Mouse (Mus musculus) limb, embryonic 13.5 days (tissue): ENCODE measurements around the gene Tenm2. TPM values are rescaled to one million over a fixed set of nuclear protein-coding genes. Genes with fewer than 3 reads are reported as not detected.
A peak's percentile ranks its signal among the peaks of the same experiment; 100 is the strongest.

ENCODE experiments used
- ATAC-seq: fragments of 200-750 bp; cut with Nextera tagmentation; 2 replicates; pipeline ENCODE4 v1.8.0; 2017; ENCODE audit warnings: low read depth, moderate number of reproducible peaks, moderate TSS enrichment; ENCODE audit not compliant: low FRiP score
- H3K27ac ChIP-seq: fragments of 300-500 bp; sonication (generic); 2 replicates; pipeline ENCODE4 v1.5.1; 2015; ENCODE audit warnings: inconsistent platforms, mild to moderate bottlenecking, moderate library complexity
- H3K27me3 ChIP-seq: fragments of 300-500 bp; sonication (generic); 2 replicates; pipeline ENCODE4 v1.6.1; 2015; ENCODE audit warnings: mild to moderate bottlenecking, inconsistent platforms
- H3K36me3 ChIP-seq: fragments of 300-500 bp; sonication (generic); 2 replicates; pipeline ENCODE4 v1.6.1; 2015; ENCODE audit warnings: inconsistent platforms, mild to moderate bottlenecking, moderate library complexity
- H3K4me1 ChIP-seq: fragments of 300-500 bp; sonication (generic); 2 replicates; pipeline ENCODE4 v1.6.1; 2015; ENCODE audit warnings: inconsistent platforms
- H3K4me2 ChIP-seq: fragments of 300-500 bp; sonication (generic); replicated peaks from 2 replicates; pipeline ENCODE4 v1.6.1; 2015; ENCODE audit warnings: inconsistent platforms, mild to moderate bottlenecking, moderate library complexity
- H3K4me3 ChIP-seq: fragments of 300-500 bp; sonication (generic); 2 replicates; pipeline ENCODE4 v1.5.1; 2015; ENCODE audit warnings: moderate library complexity, mild to moderate bottlenecking, inconsistent platforms
- H3K9ac ChIP-seq: fragments of 300-500 bp; sonication (generic); 2 replicates; pipeline ENCODE4 v1.6.1; 2015; ENCODE audit warnings: mild to moderate bottlenecking, inconsistent platforms
- H3K9me3 ChIP-seq: fragments of 300-500 bp; sonication (generic); 2 replicates; pipeline ENCODE4 v1.6.1; 2016; ENCODE audit warnings: inconsistent platforms
- WGBS: fragments of 180-500 bp; shearing (Covaris S2); methylation state at CpG from one replicate; pipeline ENCODE4 v1.1.7; 2015; 5-methylcytosine and 5-hydroxymethylcytosine counted together
- polyA plus RNA-seq: library from polyadenylated mRNA; unstranded; fragments of >200 nt; fragmentation: Nextera tagmentation; extraction: Ambion mirVana; gene quantifications from 2 replicates; pipeline ENCODE4 v1.2.1, GENCODE M21; 2015

Tenm2 gene
- polyA plus RNA-seq, 1 experiment from 2014 or later: 6.4 TPM

DNA sequence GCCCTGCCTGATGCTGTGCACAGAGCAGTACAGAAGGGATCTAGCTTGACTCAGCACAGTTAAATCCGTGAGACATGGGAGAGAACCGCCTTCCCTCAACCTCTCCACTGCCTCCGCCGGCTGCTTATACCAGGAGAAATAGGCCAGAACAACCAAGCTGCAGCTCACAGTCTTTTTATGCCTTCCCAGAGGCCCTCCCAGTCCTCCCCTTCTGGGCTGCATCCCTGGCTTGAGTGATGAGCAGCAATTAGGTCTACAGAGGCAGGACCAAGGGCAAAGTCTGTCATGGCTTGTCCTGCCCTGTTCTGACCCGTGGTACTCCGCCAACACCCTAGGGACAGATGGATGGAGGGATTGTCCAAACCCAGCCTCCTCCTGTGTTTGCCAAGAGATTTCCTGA, 928.5 kb downstream of the Tenm2 start:
- no peak for ATAC-seq
- H3K9me3 ChIP-seq: no peaks in the 10 kb centered on the region
- no peak overlapping the region for H3K4me3 ChIP-seq
- H3K9ac ChIP-seq: no peak overlapping the region
- WGBS: 78% methylated on average over 6 of the region's 6 CpGs
- H3K4me1 ChIP-seq: peaks cover 9% of the 10 kb centered on the region; the same call in 1 of the 2 replicates
- no peaks in the 10 kb centered on the region for H3K36me3 ChIP-seq
- H3K27me3 ChIP-seq: no peaks in the 10 kb centered on the region
- no peak overlapping the region for H3K27ac ChIP-seq
- H3K4me2 ChIP-seq: no peak overlapping the region

DNA sequence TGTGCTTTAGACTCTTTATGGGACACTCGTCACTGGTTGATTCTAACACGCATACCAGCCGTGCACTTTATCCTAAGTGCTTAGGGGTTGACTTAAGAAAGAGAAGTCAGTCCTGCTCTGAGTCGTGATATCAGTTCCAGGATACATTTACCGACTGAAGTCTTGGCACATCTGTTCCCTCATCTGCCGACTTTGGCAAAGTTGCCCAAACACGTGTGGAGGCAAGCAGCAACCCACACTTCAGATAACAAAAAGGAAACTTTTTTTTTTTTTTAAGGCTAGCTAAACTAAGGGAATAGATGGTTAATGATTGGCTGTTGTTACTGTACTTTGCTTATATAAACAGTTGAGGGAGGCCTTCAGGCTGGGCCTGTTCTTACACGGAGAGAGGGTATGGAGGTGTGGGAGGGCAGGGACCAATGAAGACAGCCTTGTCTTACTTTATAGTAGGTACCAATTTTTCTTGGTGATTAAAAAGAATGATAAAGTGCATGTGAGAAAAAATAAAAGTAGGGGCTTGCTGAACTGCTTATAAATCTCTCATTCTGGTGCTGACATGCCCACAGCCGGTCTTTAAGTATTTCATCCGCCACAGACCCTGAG, 930.3 kb downstream of the Tenm2 start:
- H3K27ac ChIP-seq: no peak overlapping the region
- H3K4me2 ChIP-seq: no peak overlapping the region
- no peak overlapping the region for H3K9ac ChIP-seq
- H3K4me1 ChIP-seq: peaks cover 9% of the 10 kb centered on the region; the same call in 1 of the 2 replicates
- H3K27me3 ChIP-seq: no peaks in the 10 kb centered on the region
- WGBS: 68% methylated on average over 10 of the region's 10 CpGs
- no peaks in the 10 kb centered on the region for H3K36me3 ChIP-seq
- no peaks in the 10 kb centered on the region for H3K9me3 ChIP-seq
- ATAC-seq: no peak
- H3K4me3 ChIP-seq: no peak overlapping the region

DNA sequence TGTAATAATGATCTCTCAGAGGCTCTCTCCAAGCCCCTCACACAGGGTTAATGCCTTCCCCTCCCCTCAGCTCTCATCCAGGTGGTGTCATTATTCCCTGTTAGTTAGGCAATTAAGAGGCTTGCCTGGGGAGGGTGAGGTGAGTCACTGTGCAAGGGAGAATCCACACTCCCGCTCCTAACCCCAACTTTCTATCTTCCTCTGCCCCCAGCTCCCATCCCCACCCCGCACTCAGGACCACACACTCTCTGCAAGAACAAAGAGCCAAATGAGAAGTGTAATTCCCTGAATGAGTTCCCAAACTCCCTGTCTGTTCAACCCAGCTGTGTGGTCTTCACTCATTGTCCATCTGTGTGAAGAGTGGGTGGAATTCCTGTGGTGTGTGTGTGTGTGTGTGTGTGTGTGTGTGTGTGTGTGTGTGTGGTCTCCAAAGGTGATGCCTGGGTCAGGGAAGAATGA, 932.8 kb downstream of the Tenm2 start:
- Histone ChIP-seq H3K4me3 (no peak overlapping the region), H3K27ac (no peak overlapping the region; the same call in 1 of the 2 replicates), H3K9ac (no peak overlapping the region), H3K27me3 (no peaks in the 10 kb centered on the region), H3K36me3 (no peaks in the 10 kb centered on the region), H3K4me2 (no peak overlapping the region), H3K9me3 (no peaks in the 10 kb centered on the region), H3K4me1 (peaks cover 9% of the 10 kb centered on the region; the same call in 1 of the 2 replicates)
- ATAC-seq: peak; percentile 24; the same call in 1 of the 2 replicates
- WGBS: 37% methylated on average over 2 of the region's 2 CpGs

DNA sequence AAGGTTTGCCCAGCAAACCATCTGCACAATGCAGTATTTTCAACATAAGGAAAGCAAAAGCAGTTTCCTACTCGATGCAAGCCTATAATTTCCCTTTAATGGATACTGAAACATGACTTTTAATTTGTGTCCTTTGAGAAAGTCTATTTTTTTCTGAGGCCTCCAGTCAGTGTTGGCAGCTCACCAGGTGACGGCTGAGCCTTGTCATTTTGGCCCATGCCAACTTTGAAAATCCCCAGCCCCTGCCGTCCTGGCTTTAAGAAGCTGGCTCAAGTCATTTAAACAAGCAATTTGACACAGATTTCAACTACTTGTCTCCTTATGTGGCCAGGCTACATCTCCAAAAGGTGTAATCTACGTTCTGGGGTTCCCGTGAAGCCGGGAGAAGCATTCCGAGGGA, 933.7 kb downstream of the Tenm2 start:
- 48% methylated on average over 7 of the region's 7 CpGs for WGBS
- Histone ChIP-seq H3K27me3 (no peaks in the 10 kb centered on the region), H3K4me3 (no peak overlapping the region), H3K36me3 (no peaks in the 10 kb centered on the region), H3K27ac (no peak overlapping the region), H3K4me2 (no peak overlapping the region), H3K9ac (no peak overlapping the region), H3K4me1 (peaks cover 7% of the 10 kb centered on the region; the same call in 1 of the 2 replicates), H3K9me3 (no peaks in the 10 kb centered on the region)
- ATAC-seq: no peak

DNA sequence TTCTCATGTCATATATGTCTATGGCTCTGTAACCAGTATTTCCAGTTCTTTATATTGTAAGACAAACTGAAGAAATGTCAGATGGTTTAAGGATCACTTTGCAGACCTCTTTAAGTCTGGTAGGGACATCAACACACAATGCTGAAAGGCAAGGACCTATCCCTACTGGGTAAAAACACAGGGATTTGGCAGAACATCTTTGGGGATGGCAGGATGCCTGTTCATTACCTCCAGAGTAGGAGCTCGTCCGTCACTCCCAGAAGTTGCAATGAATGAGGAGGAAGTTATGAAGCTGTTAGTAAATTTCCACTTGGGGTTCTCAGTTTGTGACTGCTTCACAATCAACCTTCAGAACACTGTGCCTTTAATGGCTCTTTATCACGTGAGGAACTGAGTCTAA, 939.2 kb downstream of the Tenm2 start:
- Histone ChIP-seq H3K4me2 (no peak overlapping the region), H3K4me3 (no peak overlapping the region), H3K36me3 (no peaks in the 10 kb centered on the region), H3K27me3 (no peaks in the 10 kb centered on the region), H3K27ac (no peak overlapping the region), H3K4me1 (peaks cover 15% of the 10 kb centered on the region), H3K9ac (no peak overlapping the region), H3K9me3 (no peaks in the 10 kb centered on the region)
- 73% methylated on average over 3 of the region's 3 CpGs for WGBS
- no peak for ATAC-seq

DNA sequence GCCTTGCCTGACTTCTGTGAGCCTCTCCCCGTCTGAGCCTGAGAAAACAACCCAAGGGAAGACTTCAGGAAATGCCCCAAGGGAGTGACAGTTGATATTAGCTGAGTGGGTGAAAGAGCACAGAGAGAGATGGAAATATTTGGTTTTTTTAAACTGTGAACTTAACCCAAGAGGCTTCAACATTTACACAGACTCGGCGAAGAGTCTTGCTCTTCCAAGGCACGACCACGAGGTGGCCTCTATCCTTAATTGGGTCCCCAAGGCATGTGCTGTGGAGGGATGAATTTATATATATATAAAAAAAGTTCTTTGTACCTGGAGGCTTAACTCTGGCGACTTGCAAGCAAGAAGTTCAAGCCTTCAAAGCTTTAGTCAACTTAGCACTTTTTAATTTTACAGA, 943.6 kb downstream of the Tenm2 start:
- Histone ChIP-seq H3K9ac (no peak overlapping the region), H3K36me3 (no peaks in the 10 kb centered on the region), H3K4me1 (peaks cover 15% of the 10 kb centered on the region), H3K4me3 (no peak overlapping the region), H3K9me3 (no peaks in the 10 kb centered on the region), H3K27me3 (no peaks in the 10 kb centered on the region), H3K4me2 (peak overlapping the region; percentile 35), H3K27ac (no peak overlapping the region)
- WGBS: 21% methylated on average over 6 of the region's 6 CpGs
- no peak for ATAC-seq

DNA sequence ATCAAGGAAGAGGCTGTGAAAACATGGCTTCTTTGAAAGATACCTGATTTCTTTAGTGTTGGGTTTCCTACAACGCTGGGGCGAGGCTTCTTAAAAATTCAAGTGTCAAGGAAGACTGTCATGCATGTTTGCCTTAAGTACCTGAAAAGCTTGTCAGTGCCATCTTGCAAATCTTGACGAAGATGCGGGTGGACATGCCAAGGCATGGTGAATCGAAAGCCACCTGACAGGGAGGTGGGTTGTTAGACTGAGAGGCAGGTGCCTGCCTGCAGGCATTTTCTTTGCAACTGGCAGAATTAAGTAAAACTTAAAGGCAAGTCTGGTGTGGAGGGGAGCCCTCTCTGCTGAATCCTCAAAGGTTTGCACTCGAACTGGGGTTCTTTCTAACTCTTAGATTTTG, 949.5 kb downstream of the Tenm2 start:
- no peak for ATAC-seq
- Histone ChIP-seq H3K27me3 (no peaks in the 10 kb centered on the region), H3K4me1 (no peaks in the 10 kb centered on the region), H3K4me3 (no peak overlapping the region), H3K36me3 (no peaks in the 10 kb centered on the region), H3K9ac (no peak overlapping the region), H3K9me3 (no peaks in the 10 kb centered on the region), H3K27ac (no peak overlapping the region), H3K4me2 (no peak overlapping the region)
- 80% methylated on average over 6 of the region's 6 CpGs for WGBS

DNA sequence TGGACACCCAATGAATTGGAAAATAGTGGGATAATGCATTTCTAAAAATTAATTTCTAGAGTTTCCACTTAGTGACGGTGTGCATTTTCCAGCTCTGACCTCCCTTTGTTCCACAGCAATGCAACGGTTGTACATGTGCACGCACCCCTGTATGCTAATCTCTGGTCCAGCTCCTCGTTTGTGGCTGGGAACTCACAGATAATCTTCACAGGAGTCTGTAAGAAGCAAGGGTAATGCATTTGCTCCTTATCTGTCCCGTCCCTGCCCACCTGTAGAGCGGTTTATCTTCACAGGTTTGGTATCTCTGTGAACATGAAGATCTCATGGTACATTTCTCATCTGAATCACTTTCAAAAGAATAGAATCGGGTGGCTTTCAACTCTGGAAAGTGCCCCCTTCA, 955.2 kb downstream of the Tenm2 start:
- Histone ChIP-seq H3K9me3 (no peaks in the 10 kb centered on the region), H3K27ac (no peak overlapping the region), H3K9ac (no peak overlapping the region), H3K4me1 (peaks cover 23% of the 10 kb centered on the region), H3K36me3 (no peaks in the 10 kb centered on the region), H3K4me3 (no peak overlapping the region), H3K4me2 (no peak overlapping the region), H3K27me3 (no peaks in the 10 kb centered on the region)
- ATAC-seq: no peak
- WGBS: 82% methylated on average over 7 of the region's 7 CpGs

DNA sequence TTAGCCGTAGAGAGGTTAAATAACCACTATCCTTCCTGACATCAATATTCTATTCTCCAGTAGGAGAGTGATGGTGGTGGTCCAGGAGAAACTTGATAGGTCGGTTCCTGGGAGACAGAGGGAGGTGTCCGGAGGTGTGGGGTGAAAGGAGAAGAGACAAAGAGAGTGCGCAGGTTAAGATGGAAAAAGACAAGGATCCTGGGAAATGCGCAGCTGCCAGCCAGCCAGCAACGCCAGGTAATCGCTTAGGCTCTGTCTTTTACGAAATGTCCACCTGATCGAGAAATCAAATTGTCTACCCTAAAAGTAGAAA, 957.9 kb downstream of the Tenm2 start:
- H3K4me3 ChIP-seq: no peak overlapping the region
- WGBS: 59% methylated on average over 9 of the region's 9 CpGs
- H3K27me3 ChIP-seq: no peaks in the 10 kb centered on the region
- H3K9me3 ChIP-seq: no peaks in the 10 kb centered on the region
- peak overlapping the region; percentile 60; the same call in 1 of the 2 replicates for H3K4me2 ChIP-seq
- H3K27ac ChIP-seq: no peak overlapping the region
- H3K9ac ChIP-seq: no peak overlapping the region
- no peaks in the 10 kb centered on the region for H3K36me3 ChIP-seq
- H3K4me1 ChIP-seq: peaks cover 24% of the 10 kb centered on the region
- ATAC-seq: no peak

DNA sequence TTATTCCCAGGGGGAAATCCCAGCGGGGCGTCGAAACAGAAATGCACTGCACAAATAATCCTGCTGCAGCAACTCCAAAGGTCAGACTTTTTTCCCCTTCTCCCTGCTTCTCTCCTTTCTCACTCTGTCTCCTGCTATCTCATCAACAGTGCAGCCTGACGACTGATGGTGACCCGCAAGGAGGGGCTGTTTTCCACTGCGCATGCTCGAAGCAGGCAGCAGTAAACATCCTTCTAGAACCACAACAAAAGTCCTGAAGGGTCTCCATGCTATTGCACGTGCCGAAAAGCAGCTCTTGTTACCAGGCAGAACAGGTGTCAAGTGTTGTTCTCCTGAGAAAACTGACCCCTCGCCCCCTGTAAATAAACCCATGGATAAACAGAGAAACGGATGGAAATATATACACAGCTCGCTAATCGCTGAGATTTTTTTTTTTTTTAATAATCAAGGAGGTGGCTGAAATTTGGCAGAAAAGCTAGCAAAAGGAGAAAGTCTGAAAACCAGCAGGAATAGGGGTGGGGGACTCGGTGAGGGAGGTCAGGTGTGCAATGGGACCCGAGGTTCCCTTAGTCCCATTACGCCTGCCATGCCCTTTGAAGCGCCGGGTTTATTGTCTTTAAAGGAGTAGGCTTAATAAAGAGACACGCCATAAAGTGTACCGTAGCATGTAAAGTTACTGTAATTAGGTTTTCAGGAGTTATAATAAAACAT, 958.4 kb downstream of the Tenm2 start:
- ATAC-seq: peak; percentile 32; the same call in 1 of the 2 replicates
- H3K36me3 ChIP-seq: no peaks in the 10 kb centered on the region
- no peak overlapping the region for H3K27ac ChIP-seq
- WGBS: 32% methylated on average over 20 of the region's 20 CpGs
- peak overlapping the region; percentile 60 for H3K4me2 ChIP-seq
- H3K4me1 ChIP-seq: peaks cover 24% of the 10 kb centered on the region
- no peaks in the 10 kb centered on the region for H3K27me3 ChIP-seq
- H3K9ac ChIP-seq: no peak overlapping the region
- peak overlapping the region; percentile 28 for H3K4me3 ChIP-seq
- H3K9me3 ChIP-seq: no peaks in the 10 kb centered on the region

DNA sequence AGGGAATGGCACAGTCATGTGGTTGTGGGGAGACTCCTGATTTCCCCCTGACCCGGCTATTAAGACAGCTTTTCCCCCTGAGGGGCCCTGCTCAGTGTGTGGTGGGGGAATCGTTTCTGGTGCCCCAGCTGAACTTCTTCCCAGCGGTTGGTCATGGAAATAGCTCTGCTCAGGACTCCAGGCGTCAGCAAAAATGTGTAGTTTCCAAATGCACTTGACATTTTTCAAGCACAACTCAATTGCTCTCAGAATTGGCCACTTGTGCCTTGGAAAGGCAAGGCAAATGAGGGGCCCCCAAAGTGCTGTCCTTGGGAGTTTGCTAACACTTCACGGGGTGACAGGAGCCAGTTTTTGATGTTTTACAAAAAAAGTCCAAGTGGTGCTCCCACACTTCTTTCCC, 959.7 kb downstream of the Tenm2 start:
- no peaks in the 10 kb centered on the region for H3K36me3 ChIP-seq
- H3K27ac ChIP-seq: no peak overlapping the region
- no peaks in the 10 kb centered on the region for H3K27me3 ChIP-seq
- peaks cover 29% of the 10 kb centered on the region for H3K4me1 ChIP-seq
- WGBS: 15% methylated on average over 5 of the region's 5 CpGs
- no peak overlapping the region for H3K9ac ChIP-seq
- no peak overlapping the region for H3K4me3 ChIP-seq
- no peaks in the 10 kb centered on the region for H3K9me3 ChIP-seq
- no peak overlapping the region for H3K4me2 ChIP-seq
- no peak for ATAC-seq

DNA sequence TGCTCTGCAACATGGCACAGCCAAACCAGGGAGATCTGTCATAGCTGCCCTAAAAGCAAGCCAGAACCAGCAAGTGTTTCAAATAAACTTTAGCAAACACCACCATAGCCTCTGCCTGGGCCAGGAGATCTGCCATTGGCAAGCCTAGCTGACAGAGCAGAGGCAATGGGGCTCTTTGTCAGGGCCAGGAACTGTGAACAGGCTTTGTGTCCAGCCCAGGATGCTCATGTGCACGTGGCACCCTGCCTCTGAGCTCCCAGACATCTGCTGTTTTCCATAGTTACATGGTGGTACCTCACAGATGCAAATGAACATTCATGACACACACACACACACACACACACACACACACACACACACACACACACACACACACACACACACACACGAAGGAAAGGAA, 963.6 kb downstream of the Tenm2 start:
- 70% methylated on average over 2 of the region's 2 CpGs for WGBS
- ATAC-seq: no peak; the same call in 1 of the 2 replicates

DNA sequence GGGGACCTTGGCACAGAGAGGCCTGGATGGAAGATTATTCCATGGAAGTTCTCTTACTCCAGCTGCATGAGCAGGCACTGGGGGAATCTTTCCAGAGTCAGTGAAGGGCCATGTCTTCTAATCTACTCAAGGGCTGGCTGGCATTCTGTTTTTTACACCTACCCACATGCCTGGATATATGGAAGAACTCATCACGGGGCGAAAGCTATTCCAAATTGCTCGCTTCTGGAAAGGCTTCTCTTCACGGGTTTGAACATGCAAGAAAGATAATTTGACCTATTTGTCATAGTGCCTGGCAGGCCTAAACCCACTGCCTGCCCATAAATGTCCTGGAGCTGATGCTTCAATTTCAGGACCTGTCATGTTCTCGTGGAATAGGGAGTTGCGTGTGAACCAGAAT, 965.8 kb downstream of the Tenm2 start:
- H3K4me3 ChIP-seq: no peak overlapping the region
- no peak overlapping the region for H3K4me2 ChIP-seq
- H3K9ac ChIP-seq: no peak overlapping the region
- 76% methylated on average over 6 of the region's 6 CpGs for WGBS
- no peak overlapping the region for H3K27ac ChIP-seq
- no peaks in the 10 kb centered on the region for H3K9me3 ChIP-seq
- peaks cover 13% of the 10 kb centered on the region for H3K4me1 ChIP-seq
- no peaks in the 10 kb centered on the region for H3K36me3 ChIP-seq
- H3K27me3 ChIP-seq: no peaks in the 10 kb centered on the region
- no peak for ATAC-seq

More for the DNA sequence above, 963.6 kb downstream of the Tenm2 start:
- no peak overlapping the region for H3K9ac ChIP-seq
- H3K27me3 ChIP-seq: no peaks in the 10 kb centered on the region
- H3K36me3 ChIP-seq: no peaks in the 10 kb centered on the region
- H3K27ac ChIP-seq: no peak overlapping the region
- H3K4me3 ChIP-seq: no peak overlapping the region
- H3K9me3 ChIP-seq: no peaks in the 10 kb centered on the region
- peaks cover 28% of the 10 kb centered on the region for H3K4me1 ChIP-seq
- no peak overlapping the region for H3K4me2 ChIP-seq
